Mouse (Mus musculus) megakaryocyte progenitor cell, adult 5-6 weeks (primary cell): ENCODE measurements around the gene Gm13695. TPM values are rescaled to one million over a fixed set of nuclear protein-coding genes. Genes with fewer than 3 reads are reported as not detected.

Experiments
- total RNA-seq, 2 experiments: library from RNA; stranded (forward) in 1 of 2; stranded (reverse) in 1 of 2; fragments of 157-497, 149-512 nt in 1 of 2; fragments of 200-1000 nt in 1 of 2; gene quantifications; 2 replicates each; pipeline versions ENCODE4 v1.2.3 to v1.2.4; 2015 to 2017

The Gm13695 gene
- total RNA-seq, 2 experiments from 2014 or later = not detected

Other genes starting within 250 kb of the Gm13695 start
- 23.4 and 30.9 TPM in 2 replicates for gene Itgav, start 242.9 kb upstream of the Gm13695 start, total RNA-seq (2015)
- 9.5 and 20.9 TPM in 2 replicates for gene Itgav, start 242.9 kb upstream of the Gm13695 start, total RNA-seq (2017)
- gene Fam171b, start 154.7 kb upstream of the Gm13695 start, total RNA-seq (2015) = not detected in 2 replicates
- not detected in 2 replicates for gene Fam171b, start 154.7 kb upstream of the Gm13695 start, total RNA-seq (2017)
- gene Zswim2, start 26.1 kb upstream of the Gm13695 start, total RNA-seq (2015) = not detected in 2 replicates
- not detected in 2 replicates for gene Zswim2, start 26.1 kb upstream of the Gm13695 start, total RNA-seq (2017)
- gene Gm13698, start 11.6 kb upstream of the Gm13695 start, total RNA-seq (2015) = not detected in 2 replicates
- gene Gm13698, start 11.6 kb upstream of the Gm13695 start, total RNA-seq (2017) = 0.07 and 0.08 TPM in 2 replicates
- gene Gm13693, start 5.8 kb upstream of the Gm13695 start, total RNA-seq (2015) = not detected in 2 replicates
- gene Gm13693, start 5.8 kb upstream of the Gm13695 start, total RNA-seq (2017) = 0.07 and 0.08 TPM in 2 replicates
- not detected in 2 replicates for gene Gm13696, start 5.8 kb downstream of the Gm13695 start, total RNA-seq (2015)
- 0.07 and 0.08 TPM in 2 replicates for gene Gm13696, start 5.8 kb downstream of the Gm13695 start, total RNA-seq (2017)
- not detected in 2 replicates for gene Gm13694, start 11.6 kb downstream of the Gm13695 start, total RNA-seq (2015)
- 0.07 and 0.08 TPM in 2 replicates for gene Gm13694, start 11.6 kb downstream of the Gm13695 start, total RNA-seq (2017)
- gene Gm13697, start 17.4 kb downstream of the Gm13695 start, total RNA-seq (2015) = not detected in 2 replicates
- 0.07 and 0.08 TPM in 2 replicates for gene Gm13697, start 17.4 kb downstream of the Gm13695 start, total RNA-seq (2017)
- gene Gm13691, start 23.2 kb downstream of the Gm13695 start, total RNA-seq (2015) = not detected in 2 replicates
- gene Gm13691, start 23.2 kb downstream of the Gm13695 start, total RNA-seq (2017) = 0.04 TPM in 1 of 2 replicates, not detected in the other